Mouse (Mus musculus) C2C12 (cell line): ENCODE data around the gene Otulin. TPM values are rescaled to one million over a fixed set of nuclear protein-coding genes. Genes with fewer than 3 reads are reported as not detected.

Experiments
- H3K27me3 ChIP-seq: one replicate; pipeline ENCODE4 v1.6.1; 2011; ENCODE audit not compliant: control insufficient read depth, insufficient read depth, insufficient read length
- H3K36me3 ChIP-seq: one replicate; pipeline ENCODE4 v1.6.1; 2011; ENCODE audit not compliant: control insufficient read depth, insufficient read depth
- H3K4me3 ChIP-seq: one replicate; pipeline ENCODE4 v1.5.1; 2011; ENCODE audit warnings: mild to moderate bottlenecking, control low read depth; ENCODE audit not compliant: poor library complexity, insufficient read depth, severe bottlenecking
- H3K79me2 ChIP-seq: one replicate; pipeline ENCODE4 v1.6.1; 2011; ENCODE audit not compliant: control insufficient read depth, insufficient read depth
- H3K79me3 ChIP-seq: one replicate; pipeline ENCODE4 v1.6.1; 2011; ENCODE audit warnings: low read depth, control low read depth
- H3ac ChIP-seq: one replicate; pipeline ENCODE3; 2011; ENCODE audit warnings: low read depth; ENCODE audit not compliant: control insufficient read depth, insufficient read length
- CEBPB ChIP-seq: IDR thresholded peaks from one replicate; pipeline ENCODE4 v1.6.1; 2011; ENCODE audit warnings: low read depth, mild to moderate bottlenecking, control low read depth, moderate library complexity
- CTCF ChIP-seq: IDR thresholded peaks from one replicate; pipeline ENCODE4 v1.5.1; 2011; ENCODE audit not compliant: control insufficient read depth, insufficient read depth, insufficient read length
- FOSL1 ChIP-seq: IDR thresholded peaks from one replicate; pipeline ENCODE4 v1.8.0; 2011; ENCODE audit warnings: mild to moderate bottlenecking, low read length; ENCODE audit not compliant: poor library complexity, insufficient read depth, severe bottlenecking
- MAX ChIP-seq: IDR thresholded peaks from one replicate; pipeline ENCODE4 v1.6.1; 2011; ENCODE audit warnings: mild to moderate bottlenecking, control low read depth
- MYOD1 ChIP-seq: IDR thresholded peaks from one replicate; pipeline ENCODE4 v1.6.1; 2011; ENCODE audit warnings: low read depth; ENCODE audit not compliant: control insufficient read depth, insufficient read length
- MYOG ChIP-seq: IDR thresholded peaks from one replicate; pipeline ENCODE4 v1.6.1; 2011; ENCODE audit not compliant: control insufficient read depth, insufficient read length; ENCODE audit errors: extremely low read depth
- USF1 ChIP-seq: IDR thresholded peaks from one replicate; pipeline ENCODE4 v1.6.1; 2011; ENCODE audit warnings: low read depth, mild to moderate bottlenecking, control low read depth, moderate library complexity
- long read RNA-seq, 2 experiments: library from polyadenylated mRNA; unstranded; transcript quantifications; one replicate each; pipeline ENCODE4 v2.0.0; 2019 to 2020
- polyA plus RNA-seq: library from polyadenylated mRNA; unstranded; fragments of >200 nt; fragmentation: generic; extraction: Trizol; gene quantifications from one replicate; pipeline ENCODE4 v1.2.1, GENCODE M21; 2012; ENCODE audit warnings: missing spikeins

Otulin gene
- 48.8 TPM for polyA plus RNA-seq
- long read RNA-seq, experiment 1, partial matches to known transcripts: 7 of 8 reads
- long read RNA-seq, experiment 1, other reads (novel, unspliced or antisense): 1 of 8 reads
- long read RNA-seq, experiment 2, partial matches to known transcripts: 0 of 5 reads
- long read RNA-seq, experiment 2, other reads (novel, unspliced or antisense): 5 of 5 reads

- peaks cover 5% of the 10 kb centered on the region for H3K27me3 ChIP-seq
- peak within 1 kb of the TSS; percentile 79 for H3K4me3 ChIP-seq
- peaks cover 55% of the 10 kb centered on the region for H3K79me2 ChIP-seq
- H3K79me3 ChIP-seq: peaks cover 43% of the 10 kb centered on the region
- peak; percentile 91 for TF ChIP-seq MAX
- no peak for TF ChIP-seq MYOG
- TF ChIP-seq USF1: no peak
- no peak for TF ChIP-seq MYOD1
- TF ChIP-seq CEBPB: no peak
- peak within 1 kb of the TSS; percentile 96 for H3ac ChIP-seq
- H3K36me3 ChIP-seq: peaks cover 28% of the 10 kb centered on the region
Measured at GRCm38 (mm10) chr15:27630601-27631383, at the start of gene Otulin. Gene Otulin (minus strand): TSS chr15:27630693.

DNA sequence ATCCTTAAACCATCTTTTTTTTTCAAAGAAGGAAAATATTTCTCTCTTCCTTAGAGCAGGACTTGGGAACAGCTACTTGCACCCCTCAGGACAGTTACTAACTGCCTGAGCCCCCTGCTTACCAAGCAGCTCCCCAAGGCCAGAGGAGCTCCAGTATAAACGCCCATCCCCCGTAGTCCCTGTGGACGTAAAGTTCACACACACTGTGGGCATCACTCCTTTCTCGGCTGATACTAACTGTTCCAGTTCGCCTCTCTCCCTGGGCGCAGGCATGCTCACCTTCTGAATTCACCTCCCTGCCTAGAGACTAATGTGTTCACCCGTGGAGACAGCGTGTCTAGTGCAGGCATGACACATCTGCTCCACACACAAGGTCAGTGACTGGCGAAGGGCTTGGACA lies 48.0 kb upstream of the Otulin start:
- Histone ChIP-seq H3K27me3 (peaks cover 46% of the 10 kb centered on the region), H3K36me3 (no peaks in the 10 kb centered on the region), H3K4me3 (no peak overlapping the region), H3ac (no peak overlapping the region), H3K79me2 (no peaks in the 10 kb centered on the region), H3K79me3 (no peaks in the 10 kb centered on the region)
- TF ChIP-seq MYOG: no peak
- TF ChIP-seq CTCF: no peak
- no peak for TF ChIP-seq CEBPB
- TF ChIP-seq MYOD1: no peak
- TF ChIP-seq USF1: no peak
- no peak for TF ChIP-seq MAX
- no peak for TF ChIP-seq FOSL1

DNA sequence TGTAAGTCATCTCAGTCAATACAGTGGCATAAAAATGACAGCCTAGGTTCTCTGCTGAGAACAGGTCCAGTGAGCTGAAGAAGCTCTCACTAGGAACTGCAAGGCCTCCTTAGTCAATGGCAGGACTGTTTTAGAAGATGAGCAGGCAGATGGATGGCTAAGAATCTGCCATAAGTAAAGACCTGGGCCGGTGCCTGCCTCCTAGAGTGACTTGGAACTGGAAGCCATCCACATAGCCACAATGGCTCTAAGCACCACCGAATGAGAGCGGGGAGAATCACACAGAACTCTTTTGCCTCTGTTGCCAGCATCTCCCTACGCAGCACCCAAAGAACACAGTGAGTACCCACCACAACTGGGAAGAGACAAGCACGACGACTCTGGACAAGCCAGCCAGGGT lies 47.3 kb upstream of the Otulin start:
- Histone ChIP-seq H3K36me3 (no peaks in the 10 kb centered on the region), H3ac (no peak overlapping the region), H3K4me3 (no peak overlapping the region), H3K27me3 (peaks cover 49% of the 10 kb centered on the region), H3K79me2 (no peaks in the 10 kb centered on the region), H3K79me3 (no peaks in the 10 kb centered on the region)
- no peak for TF ChIP-seq MAX
- no peak for TF ChIP-seq USF1
- no peak for TF ChIP-seq MYOG
- no peak for TF ChIP-seq CEBPB
- no peak for TF ChIP-seq FOSL1
- no peak for TF ChIP-seq CTCF
- TF ChIP-seq MYOD1: no peak

- Histone ChIP-seq H3K36me3 (no peaks in the 10 kb centered on the region), H3K79me3 (no peaks in the 10 kb centered on the region), H3K4me3 (no peak overlapping the region), H3K27me3 (peaks cover 49% of the 10 kb centered on the region), H3ac (no peak overlapping the region), H3K79me2 (no peaks in the 10 kb centered on the region)
- TF ChIP-seq CTCF: no peak
- TF ChIP-seq MYOD1: no peak
- TF ChIP-seq FOSL1: no peak
- no peak for TF ChIP-seq CEBPB
- TF ChIP-seq USF1: no peak
- TF ChIP-seq MAX: no peak
- TF ChIP-seq MYOG: no peak
Measured at GRCm38 (mm10) chr15:27676211-27676610, 45.7 kb upstream of the Otulin start.

- TF ChIP-seq USF1 (no peak), CTCF (no peak), CEBPB (no peak), MYOD1 (no peak)
- Histone ChIP-seq H3K79me2 (no peaks in the 10 kb centered on the region), H3K79me3 (no peaks in the 10 kb centered on the region), H3ac (no peak overlapping the region), H3K27me3 (peaks cover 46% of the 10 kb centered on the region), H3K36me3 (no peaks in the 10 kb centered on the region), H3K4me3 (no peak overlapping the region)
Measured at GRCm38 (mm10) chr15:27675122-27675521, 44.6 kb upstream of the Otulin start.

- Histone ChIP-seq H3ac (no peak overlapping the region), H3K36me3 (no peaks in the 10 kb centered on the region), H3K79me3 (no peaks in the 10 kb centered on the region), H3K27me3 (peaks cover 42% of the 10 kb centered on the region), H3K4me3 (no peak overlapping the region), H3K79me2 (no peaks in the 10 kb centered on the region)
- no peak for TF ChIP-seq FOSL1
Measured at GRCm38 (mm10) chr15:27674041-27674440, 43.5 kb upstream of the Otulin start.
